Mouse (Mus musculus): ENCODE measurements around the gene Cdh13.

DNA sequence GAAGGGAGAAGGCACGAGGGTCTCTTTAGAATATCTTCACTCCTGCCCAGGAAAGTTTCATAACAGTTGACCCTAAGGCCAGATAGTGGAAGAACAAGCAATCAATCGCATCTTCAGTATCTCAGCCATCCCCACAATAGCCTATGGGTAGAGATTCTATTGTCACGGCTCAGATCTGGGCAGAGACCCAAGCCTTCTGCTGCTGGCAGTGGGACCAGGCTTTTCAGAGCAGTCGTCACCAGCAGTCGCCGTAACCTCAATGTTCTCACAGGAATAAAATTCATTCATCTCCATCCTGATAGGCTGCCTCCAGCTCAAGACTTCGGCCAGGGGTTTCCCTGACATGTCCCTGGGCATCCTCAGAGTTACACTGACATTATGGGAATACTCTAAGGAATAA is 751.6 kb downstream of the Cdh13 start:
- TF ChIP-seq POLR2A (IDR thresholded peaks at IDR 0.05; ENCODE audit: insufficient read length, low read depth) = no peak
- TF ChIP-seq TCF3 (IDR thresholded peaks at IDR 0.05; ENCODE audit: insufficient read length, low read depth) = no peak
- no peak for TF ChIP-seq TCF12 (IDR thresholded peaks at IDR 0.05; ENCODE audit: insufficient read depth, poor library complexity, severe bottlenecking)
- TF ChIP-seq E2F4 (IDR thresholded peaks at IDR 0.05; ENCODE audit: insufficient read depth) = no peak

Measured in myocyte (in vitro differentiated cells).